In genomic region chr14:54912109-54912850, GRCm38 (mm10) we compare ENCODE assay signal across 8 mouse cellular contexts. TPM values are rescaled to one million over a fixed set of nuclear protein-coding genes. Genes with fewer than 3 reads are reported as not detected.
DNase-seq lines count a peak whose midpoint lies in the region; ATAC-seq and TF ChIP-seq lines count a peak whose summit lies in the region.

No protein-coding gene starts in this region.

- peak overlapping the region; percentile 95 for H3K4me2 ChIP-seq in limb, embryonic 12.5 days

- WGBS in limb, embryonic 12.5 days = 2% methylated on average over 52 of the region's 69 CpGs

- H3K9me3 ChIP-seq in limb, embryonic 12.5 days = no peaks in the 10 kb centered on the region

- TF ChIP-seq CTCF in left cerebral cortex, adult 2 months (IDR thresholded peaks at IDR 0.05) = no peak
- TF ChIP-seq CTCF in embryonic fibroblast, embryonic 13.5 days (IDR thresholded peaks at IDR 0.05; ENCODE audit: borderline replicate concordance, insufficient read depth, low read length) = no peak

- no peak for TF ChIP-seq POLR2A in embryonic fibroblast, embryonic 13.5 days (IDR thresholded peaks at IDR 0.05; ENCODE audit: low read depth, low read length)

- intact Hi-C loops in left cerebral cortex, adult 2 months (cut with DNase I) = loop anchor here (5.0 kb wide), 1 partner anchor 185 kb away; no protein-coding TSS in a partner anchor

- peak; percentile 34 to 35 for DNase-seq in left cerebral cortex, adult 2 months (ENCODE audit: extremely low spot score in 1 of 2, low spot score in 2 of 2)
- DNase-seq in left cerebral cortex, adult 11 months (ENCODE audit: low spot score) = no peak
- peak; percentile 43 for DNase-seq in cerebellum, adult 8-10 months
- DNase-seq in retina, postnatal 1 day = peak; percentile 71
- no peak for DNase-seq in urinary bladder, adult 18-20 months (ENCODE audit: low spot score in 2 of 2)
- no peak for DNase-seq in urinary bladder, postnatal 10 days (ENCODE audit: low spot score)

- H3K27ac ChIP-seq in left cerebral cortex, adult 2 months = peak overlapping the region; percentile 99
- H3K27ac ChIP-seq in embryonic fibroblast, embryonic 13.5 days (ENCODE audit: insufficient read depth, low read length) = no peak overlapping the region
- H3K27ac ChIP-seq in limb, embryonic 12.5 days = peak overlapping the region; percentile 90

- H3K27me3 ChIP-seq in limb, embryonic 12.5 days = no peaks in the 10 kb centered on the region

- peak; percentile 54; the same call in 1 of the 2 replicates for ATAC-seq in limb, embryonic 12.5 days (ENCODE audit: insufficient number of reproducible peaks, insufficient read depth, low FRiP score, low TSS enrichment, low read depth)

- H3K4me3 ChIP-seq in left cerebral cortex, adult 2 months = peak overlapping the region; percentile 99
- H3K4me3 ChIP-seq in embryonic fibroblast, embryonic 13.5 days (ENCODE audit: insufficient read depth, low read length) = peak overlapping the region; percentile 67
- H3K4me3 ChIP-seq in limb, embryonic 12.5 days (replicated peaks) = peak overlapping the region; percentile 98

- H3K4me1 ChIP-seq in embryonic fibroblast, embryonic 13.5 days (ENCODE audit: control insufficient read depth, insufficient read depth, low read length) = no peaks in the 10 kb centered on the region
- H3K4me1 ChIP-seq in limb, embryonic 12.5 days (replicated peaks) = peaks cover 25% of the 10 kb centered on the region

- H3K36me3 ChIP-seq in limb, embryonic 12.5 days = peaks cover 66% of the 10 kb centered on the region

- H3K9ac ChIP-seq in limb, embryonic 12.5 days (replicated peaks) = peak overlapping the region; percentile 96

RNA-seq across cellular contexts. Expression of gene Slc22a17, which starts 0.7 kb away (rescaled TPM):
- 100 to 1,000 TPM; 586 to 617 TPM for total RNA-seq in left cerebral cortex, adult 2 months (2021)
- polyA plus RNA-seq in embryonic fibroblast, embryonic 13.5 days (2011; ENCODE audit: insufficient read length, low read depth, missing spikeins) = 17.7 and 20.9 TPM in 2 replicates
- polyA plus RNA-seq in limb, embryonic 12.5 days (2016; fragmentation: Nextera tagmentation; extraction: Ambion mirVana) = 98.2 and 102 TPM in 2 replicates

RNA-seq across cellular contexts. Expression of gene Efs, which starts 13.6 kb away (rescaled TPM):
- 1 to 10 TPM; 5.1 to 8.1 TPM for total RNA-seq in left cerebral cortex, adult 2 months (2021)
- polyA plus RNA-seq in embryonic fibroblast, embryonic 13.5 days (2011; ENCODE audit: insufficient read length, low read depth, missing spikeins) = 17.5 and 26.9 TPM in 2 replicates
- 44.5 and 52.7 TPM in 2 replicates for polyA plus RNA-seq in limb, embryonic 12.5 days (2016; fragmentation: Nextera tagmentation; extraction: Ambion mirVana)

RNA-seq across cellular contexts. Expression of gene Pabpn1, which starts 20.0 kb away (rescaled TPM):
- total RNA-seq in left cerebral cortex, adult 2 months (2021) = 100 to 1,000 TPM; 247 to 267 TPM
- 168 and 172 TPM in 2 replicates for polyA plus RNA-seq in embryonic fibroblast, embryonic 13.5 days (2011; ENCODE audit: insufficient read length, low read depth, missing spikeins)
- 183 and 200 TPM in 2 replicates for polyA plus RNA-seq in limb, embryonic 12.5 days (2016; fragmentation: Nextera tagmentation; extraction: Ambion mirVana)

RNA-seq across cellular contexts. Expression of gene Il25, which starts 20.2 kb away (rescaled TPM):
- not detected for total RNA-seq in left cerebral cortex, adult 2 months (2021)
- polyA plus RNA-seq in embryonic fibroblast, embryonic 13.5 days (2011; ENCODE audit: insufficient read length, low read depth, missing spikeins) = not detected in 2 replicates
- not detected in 2 replicates for polyA plus RNA-seq in limb, embryonic 12.5 days (2016; fragmentation: Nextera tagmentation; extraction: Ambion mirVana)

RNA-seq across cellular contexts. Expression of gene Cmtm5, which starts 23.8 kb away (rescaled TPM):
- 10 to 100 TPM; 46.5 to 53.5 TPM for total RNA-seq in left cerebral cortex, adult 2 months (2021)
- not detected in 2 replicates for polyA plus RNA-seq in embryonic fibroblast, embryonic 13.5 days (2011; ENCODE audit: insufficient read length, low read depth, missing spikeins)
- polyA plus RNA-seq in limb, embryonic 12.5 days (2016; fragmentation: Nextera tagmentation; extraction: Ambion mirVana) = 5.5 and 8.4 TPM in 2 replicates

Comparison
In these comparisons a context has a peak if more than half of its experiments do, and no peak if none do; other contexts are left out.
1. DNase-seq: peak in left cerebral cortex, adult 2 months (2 of 2), cerebellum, adult 8-10 months (single experiment) and retina, postnatal 1 day (single experiment); none in left cerebral cortex, adult 11 months (single experiment), urinary bladder, adult 18-20 months (0 of 2) and urinary bladder, postnatal 10 days (single experiment).
2. Peak in every context shown above with its lines, with median percentiles within 50 percentile points of each other: H3K4me3 ChIP-seq.